Mouse (Mus musculus): Measurements from ENCODE around the gene Inpp5d. TPM values are rescaled to one million over a fixed set of nuclear protein-coding genes. Genes with fewer than 3 reads are reported as not detected.

Gene Inpp5d
- polyA plus RNA-seq, 1 experiment, result 204 TPM

DNA sequence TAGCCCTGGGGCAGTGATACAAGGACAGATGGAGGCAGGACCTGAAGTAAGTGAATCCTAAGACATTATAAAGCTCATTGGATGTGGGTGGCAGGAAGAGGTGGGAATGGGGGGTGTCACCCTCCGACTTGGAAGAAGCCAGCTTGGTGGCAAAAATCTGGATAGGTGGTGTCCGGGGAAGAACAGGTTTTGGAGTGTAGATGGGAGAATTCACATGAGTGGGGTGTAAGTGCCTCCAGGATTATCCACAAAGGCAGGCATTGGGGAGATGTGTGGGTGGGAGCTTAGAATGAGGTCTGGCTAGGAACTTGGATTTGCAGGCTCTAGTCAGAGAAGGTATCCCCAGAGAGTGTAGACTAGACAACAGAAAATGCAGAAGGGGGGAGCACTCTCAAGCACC, 14.8 kb upstream of the Inpp5d start:
- 89% methylated on average over 2 of the region's 2 CpGs for WGBS
- Histone ChIP-seq H3K27ac (ENCODE audit: insufficient read depth, low read length) (no peak overlapping the region), H3K36me3 (ENCODE audit: control insufficient read depth, insufficient read depth, low read length) (no peaks in the 10 kb centered on the region), H3K27me3 (ENCODE audit: control insufficient read depth, insufficient read depth, low read length) (no peaks in the 10 kb centered on the region), H3K4me1 (ENCODE audit: control insufficient read depth, insufficient read depth, insufficient read length) (peaks cover 2% of the 10 kb centered on the region; the same call in 1 of the 2 replicates), H3K4me3 (ENCODE audit: extremely low read depth, insufficient read depth, insufficient read length) (no peak overlapping the region)
- TF ChIP-seq CTCF (IDR thresholded peaks at IDR 0.05; ENCODE audit: extremely low read depth, insufficient read depth, insufficient read length, insufficient replicate concordance), result no peak
- no peak for TF ChIP-seq POLR2A (IDR thresholded peaks at IDR 0.05; ENCODE audit: low read depth, low read length)
- no peak for DNase-seq (ENCODE audit: low read depth in 1 of 2, low spot score in 2 of 2)

DNA sequence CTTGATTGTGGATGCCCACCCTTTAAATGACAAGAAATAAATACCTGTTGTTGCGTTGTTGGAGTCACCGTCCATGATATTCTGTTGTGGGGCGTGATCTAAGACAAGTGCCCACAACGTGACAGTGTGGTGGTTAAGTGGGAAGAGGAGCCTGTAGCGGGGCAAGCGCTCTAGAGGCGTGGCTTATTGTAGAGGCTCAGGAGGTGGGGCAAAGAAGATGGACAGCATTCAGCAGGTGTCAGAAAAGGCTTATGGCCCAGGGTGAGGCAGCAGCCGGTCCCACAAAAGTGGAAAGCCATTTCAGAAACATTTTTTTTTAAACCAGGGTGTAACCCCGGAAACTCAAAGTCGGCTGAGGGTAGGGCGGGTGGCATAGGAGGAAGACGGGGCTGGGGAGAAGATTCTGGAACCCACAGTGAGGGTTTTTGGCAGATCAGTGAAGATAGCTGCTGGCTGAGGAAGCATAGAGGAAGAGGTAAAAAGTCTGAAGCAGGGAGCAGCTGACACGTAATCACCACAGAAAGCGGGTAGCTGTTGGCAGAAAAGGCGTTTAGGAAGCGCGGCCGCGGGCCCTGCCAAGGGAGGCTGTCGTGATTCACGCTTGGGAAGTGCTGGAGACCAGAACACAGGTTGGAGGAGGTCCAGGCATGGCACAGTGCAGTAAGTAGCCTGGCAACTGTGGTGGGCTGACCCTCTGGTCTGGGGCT, 12.6 kb upstream of the Inpp5d start:
- 12% methylated on average over 21 of the region's 21 CpGs for WGBS
- Histone ChIP-seq H3K36me3 (ENCODE audit: control insufficient read depth, insufficient read depth, low read length) (no peaks in the 10 kb centered on the region), H3K27ac (ENCODE audit: insufficient read depth, low read length) (peak overlapping the region; percentile 55), H3K27me3 (ENCODE audit: control insufficient read depth, insufficient read depth, low read length) (no peaks in the 10 kb centered on the region), H3K4me3 (ENCODE audit: extremely low read depth, insufficient read depth, insufficient read length) (peak overlapping the region; percentile 42; the same call in 1 of the 2 replicates), H3K4me1 (ENCODE audit: control insufficient read depth, insufficient read depth, insufficient read length) (peaks cover 2% of the 10 kb centered on the region; the same call in 1 of the 2 replicates)
- TF ChIP-seq CTCF (IDR thresholded peaks at IDR 0.05; ENCODE audit: extremely low read depth, insufficient read depth, insufficient read length, insufficient replicate concordance) (no peak), POLR2A (IDR thresholded peaks at IDR 0.05; ENCODE audit: low read depth, low read length) (no peak)
- peak in 1 of 2 experiments; percentile 31 for DNase-seq (ENCODE audit: low read depth in 1 of 2, low spot score in 2 of 2)

DNA sequence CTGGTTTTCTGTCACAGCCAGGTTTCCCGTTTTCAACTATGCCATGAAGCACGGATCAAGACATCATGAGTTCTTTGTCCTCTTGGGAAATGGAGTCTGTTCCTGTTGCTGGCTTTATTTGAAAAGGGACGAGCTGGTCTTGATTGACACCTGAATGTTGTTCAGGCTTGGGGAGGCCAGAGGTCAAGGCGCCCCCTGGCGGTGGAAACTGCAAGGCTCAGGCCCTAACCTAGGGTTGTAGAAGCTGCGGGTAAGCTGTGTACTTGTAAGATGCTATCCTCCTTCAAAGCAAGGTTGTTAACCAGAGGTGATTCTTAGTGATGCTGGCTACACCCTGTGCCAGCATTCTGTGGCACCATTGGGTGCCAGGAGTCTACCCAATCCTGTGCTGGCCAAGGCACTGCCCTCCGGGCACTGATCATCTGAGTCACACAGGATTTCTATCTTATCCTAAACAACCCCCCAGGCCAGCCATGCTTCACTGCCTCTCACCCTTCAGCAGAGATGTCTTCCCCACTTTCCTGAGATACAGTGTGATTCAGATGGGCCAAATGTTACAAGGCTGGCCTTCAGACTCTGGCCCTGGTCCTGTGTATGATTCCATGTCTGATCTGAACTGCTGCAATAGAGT, 11.6 kb upstream of the Inpp5d start:
- Histone ChIP-seq H3K27ac (ENCODE audit: insufficient read depth, low read length) (no peak overlapping the region), H3K27me3 (ENCODE audit: control insufficient read depth, insufficient read depth, low read length) (no peaks in the 10 kb centered on the region), H3K4me1 (ENCODE audit: control insufficient read depth, insufficient read depth, insufficient read length) (peaks cover 2% of the 10 kb centered on the region; the same call in 1 of the 2 replicates), H3K36me3 (ENCODE audit: control insufficient read depth, insufficient read depth, low read length) (no peaks in the 10 kb centered on the region), H3K4me3 (ENCODE audit: extremely low read depth, insufficient read depth, insufficient read length) (no peak overlapping the region)
- TF ChIP-seq CTCF (IDR thresholded peaks at IDR 0.05; ENCODE audit: extremely low read depth, insufficient read depth, insufficient read length, insufficient replicate concordance), result peak; percentile 89
- no peak for TF ChIP-seq POLR2A (IDR thresholded peaks at IDR 0.05; ENCODE audit: low read depth, low read length)
- peak in 1 of 2 experiments; percentile 79 for DNase-seq (ENCODE audit: low read depth in 1 of 2, low spot score in 2 of 2)
- WGBS, result 39% methylated on average over 7 of the region's 7 CpGs

DNA sequence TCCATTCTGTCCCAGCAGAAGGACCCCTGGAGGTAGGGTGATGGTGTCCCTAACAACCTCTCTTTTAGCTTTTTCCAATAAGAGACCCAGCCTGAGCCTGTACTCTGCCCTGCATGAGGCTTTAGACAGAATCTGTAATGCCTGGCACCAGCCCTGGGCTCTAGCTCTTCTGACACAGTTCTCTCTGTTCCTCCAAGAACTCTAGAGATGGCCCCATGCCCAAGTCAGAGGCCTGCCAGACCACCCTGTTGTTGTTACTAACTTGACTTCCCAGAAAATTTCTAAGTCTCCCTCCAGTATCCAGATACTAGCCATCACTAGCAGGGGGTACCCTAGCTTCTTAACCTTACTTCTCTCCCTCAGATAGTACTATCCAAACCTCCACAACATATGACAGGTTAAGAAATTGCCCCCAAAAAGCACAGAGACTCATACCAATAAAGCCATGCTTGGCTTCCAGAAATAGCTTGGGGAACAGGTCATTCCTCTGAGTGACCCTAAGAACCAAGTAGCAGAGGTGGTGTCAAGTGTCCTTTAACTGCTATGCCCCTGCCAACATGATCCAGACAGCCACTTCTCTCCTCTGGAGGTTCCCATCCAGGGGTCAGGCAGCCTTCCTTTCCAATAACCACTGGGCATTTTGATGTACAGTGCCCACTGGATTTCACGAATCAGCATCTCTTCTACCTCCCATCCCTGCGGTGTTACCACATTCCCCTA, 5.4 kb upstream of the Inpp5d start:
- Histone ChIP-seq H3K27ac (ENCODE audit: insufficient read depth, low read length) (no peak overlapping the region; the same call in 1 of the 2 replicates), H3K4me1 (ENCODE audit: control insufficient read depth, insufficient read depth, insufficient read length) (peaks cover 6% of the 10 kb centered on the region; the same call in 1 of the 2 replicates), H3K36me3 (ENCODE audit: control insufficient read depth, insufficient read depth, low read length) (no peaks in the 10 kb centered on the region), H3K27me3 (ENCODE audit: control insufficient read depth, insufficient read depth, low read length) (no peaks in the 10 kb centered on the region), H3K4me3 (ENCODE audit: extremely low read depth, insufficient read depth, insufficient read length) (no peak overlapping the region)
- DNase-seq (ENCODE audit: low read depth in 1 of 2, low spot score in 2 of 2), result no peak
- WGBS, result 82% methylated on average over 2 of the region's 2 CpGs
- no peak for TF ChIP-seq CTCF (IDR thresholded peaks at IDR 0.05; ENCODE audit: extremely low read depth, insufficient read depth, insufficient read length, insufficient replicate concordance)

DNA sequence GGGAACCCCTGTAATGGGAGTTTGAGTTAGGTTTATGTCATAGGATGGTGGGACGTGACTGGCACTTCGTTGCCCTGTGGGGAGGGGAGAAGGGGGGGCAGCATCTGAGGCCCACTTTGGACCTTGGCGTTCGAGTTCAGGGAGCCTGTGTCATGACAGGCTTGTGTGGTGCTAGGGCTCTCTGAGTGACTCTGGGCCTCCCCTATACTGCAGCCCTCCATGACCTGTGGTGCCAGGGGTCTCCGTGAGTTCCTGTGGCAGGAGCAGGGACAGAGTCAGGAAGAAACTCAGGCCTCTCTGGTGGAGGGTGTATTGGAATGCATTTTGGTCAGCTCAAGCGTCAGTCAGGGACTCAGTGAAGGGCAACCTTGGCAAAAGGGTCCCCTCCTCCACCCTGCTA, 581 bp downstream of the Inpp5d start:
- Histone ChIP-seq H3K27ac (ENCODE audit: insufficient read depth, low read length) (peak overlapping the region; percentile 97), H3K36me3 (ENCODE audit: control insufficient read depth, insufficient read depth, low read length) (peaks cover 4% of the 10 kb centered on the region; the same call in 1 of the 2 replicates), H3K4me3 (ENCODE audit: extremely low read depth, insufficient read depth, insufficient read length) (peak overlapping the region; percentile 84), H3K27me3 (ENCODE audit: control insufficient read depth, insufficient read depth, low read length) (no peaks in the 10 kb centered on the region), H3K4me1 (ENCODE audit: control insufficient read depth, insufficient read depth, insufficient read length) (peaks cover 37% of the 10 kb centered on the region; the same call in 1 of the 2 replicates)
- 3% methylated on average over 6 of the region's 6 CpGs for whole genome bisulfite sequencing
- no peak for DNase-seq (ENCODE audit: low read depth in 1 of 2, low spot score in 2 of 2)
- TF ChIP-seq POLR2A (IDR thresholded peaks at IDR 0.05; ENCODE audit: low read depth, low read length) (no peak), CTCF (IDR thresholded peaks at IDR 0.05; ENCODE audit: extremely low read depth, insufficient read depth, insufficient read length, insufficient replicate concordance) (no peak)

DNA sequence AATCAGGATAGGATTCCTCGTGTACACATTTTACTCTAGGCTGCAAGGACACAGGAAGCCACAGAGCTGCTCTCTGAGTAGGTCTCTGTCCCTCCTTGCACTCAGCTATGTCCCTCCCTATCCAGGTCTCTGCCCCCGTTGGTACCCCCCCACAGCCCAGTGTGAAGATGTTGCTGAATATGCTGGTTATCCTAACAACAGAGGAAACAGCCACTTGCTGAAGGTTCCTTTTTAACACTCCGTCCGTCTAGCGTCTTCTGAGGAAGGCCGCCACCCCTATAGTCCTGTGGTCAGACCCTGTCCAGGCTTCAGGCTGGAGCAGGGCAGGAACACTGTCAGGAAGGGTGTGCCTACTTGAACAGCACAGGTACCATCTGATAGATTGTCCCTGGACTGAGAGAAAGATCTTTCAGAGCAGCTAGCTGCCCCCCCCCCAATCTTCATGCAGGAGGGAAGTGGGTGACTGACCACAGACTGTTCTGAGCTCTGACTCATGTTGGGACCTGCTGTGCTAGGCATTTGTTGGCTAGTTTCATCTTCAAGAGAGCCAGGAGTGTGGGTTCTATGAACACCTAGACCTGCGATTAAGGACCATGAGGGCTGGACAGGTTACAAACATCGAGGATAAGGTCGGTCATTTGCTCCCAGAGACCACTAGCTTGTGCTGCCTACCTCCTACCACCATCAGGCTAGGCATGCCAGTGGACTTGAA, 1.2 kb downstream of the Inpp5d start:
- Histone ChIP-seq H3K4me3 (ENCODE audit: extremely low read depth, insufficient read depth, insufficient read length) (peak overlapping the region; percentile 84), H3K27me3 (ENCODE audit: control insufficient read depth, insufficient read depth, low read length) (no peaks in the 10 kb centered on the region), H3K36me3 (ENCODE audit: control insufficient read depth, insufficient read depth, low read length) (peaks cover 4% of the 10 kb centered on the region; the same call in 1 of the 2 replicates), H3K4me1 (ENCODE audit: control insufficient read depth, insufficient read depth, insufficient read length) (peaks cover 37% of the 10 kb centered on the region; the same call in 1 of the 2 replicates), H3K27ac (ENCODE audit: insufficient read depth, low read length) (peak overlapping the region; percentile 97)
- WGBS, result 10% methylated on average over 9 of the region's 9 CpGs
- TF ChIP-seq POLR2A (IDR thresholded peaks at IDR 0.05; ENCODE audit: low read depth, low read length), result no peak
- TF ChIP-seq CTCF (IDR thresholded peaks at IDR 0.05; ENCODE audit: extremely low read depth, insufficient read depth, insufficient read length, insufficient replicate concordance), result no peak
- no peak for DNase-seq (ENCODE audit: low read depth in 1 of 2, low spot score in 2 of 2)
